9 mouse cellular contexts compared by ENCODE assay signal in the genomic region with DNA sequence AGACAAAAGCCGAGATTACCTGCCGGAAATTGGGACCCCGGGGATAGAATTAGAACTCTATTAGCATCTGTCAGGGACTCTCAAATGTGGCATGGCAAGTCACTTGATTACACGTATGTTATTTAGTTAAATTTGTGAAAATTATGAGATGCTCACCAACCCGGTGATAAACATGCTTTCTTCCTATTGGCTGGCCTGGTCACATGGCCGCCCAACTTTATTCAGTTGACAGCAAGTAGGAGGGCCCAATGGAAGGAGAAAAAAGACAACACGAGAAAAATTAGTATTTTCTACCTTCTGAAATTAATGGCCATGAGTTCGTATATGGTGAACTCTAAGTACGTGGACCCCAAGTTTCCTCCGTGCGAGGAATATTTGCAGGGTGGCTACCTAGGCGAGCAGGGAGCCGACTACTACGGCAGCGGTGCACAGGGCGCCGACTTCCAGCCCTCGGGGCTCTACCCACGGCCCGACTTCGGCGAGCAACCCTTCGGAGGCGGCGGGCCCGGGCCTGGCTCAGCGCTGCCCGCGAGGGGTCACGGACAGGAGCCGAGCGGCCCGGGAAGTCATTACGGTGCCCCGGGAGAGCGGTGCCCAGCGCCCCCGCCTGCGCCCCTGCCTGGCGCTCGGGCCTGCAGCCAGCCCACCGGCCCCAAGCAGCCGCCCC. TPM values are rescaled to one million over a fixed set of nuclear protein-coding genes. Genes with fewer than 3 reads are reported as not detected.
DNase-seq lines count a peak whose midpoint lies in the region; ATAC-seq and TF ChIP-seq lines count a peak whose summit lies in the region.
"Had no signal": no experiment of that assay in that cellular context is flagged by ENCODE, and none has a peak within 500 bp of the region (broad histone marks: within the 10 kb centered on the region; RNA-seq: fewer than 3 reads in every experiment).

No protein-coding gene starts in this region.

- no peak for TF ChIP-seq EP300 in liver, postnatal 0 days (IDR thresholded peaks at IDR 0.05; ENCODE audit: low read depth)

- DNase-seq in forebrain, postnatal 0 days: no peak
- DNase-seq in 3134 (ENCODE audit: extremely low read depth, insufficient read length, low spot score): peak; percentile 32
- DNase-seq in liver, postnatal 0 days: no peak
- no peak for DNase-seq in right cerebral cortex, adult 18-20 months
- no peak for DNase-seq in layer of hippocampus, adult 2 months (ENCODE audit: low spot score in 2 of 2)
- DNase-seq: gastrocnemius, postnatal 14 days had no signal

- H3K27ac ChIP-seq in forebrain, embryonic 12.5 days: no peak overlapping the region
- H3K27ac ChIP-seq in forebrain, postnatal 0 days (ENCODE audit: low read depth, low read length): no peak overlapping the region
- H3K27ac ChIP-seq in hindbrain, embryonic 12.5 days: peak overlapping the region; percentile 85
- no peak overlapping the region for H3K27ac ChIP-seq in liver, postnatal 0 days (ENCODE audit: low read depth)
- H3K27ac ChIP-seq in layer of hippocampus, adult 2 months: no peak overlapping the region

- WGBS in forebrain, embryonic 12.5 days: under 1% methylated on average over 43 of the region's 43 CpGs
- WGBS in forebrain, postnatal 0 days: under 1% methylated on average over 39 of the region's 43 CpGs
- under 1% methylated on average over 42 of the region's 43 CpGs for whole genome bisulfite sequencing in hindbrain, embryonic 12.5 days
- WGBS in liver, postnatal 0 days (ENCODE audit: insufficient replicate concordance): 6% methylated on average over 35 of the region's 43 CpGs

- no peak for TF ChIP-seq CTCF in forebrain, postnatal 0 days (IDR thresholded peaks at IDR 0.05; ENCODE audit: low read depth)
- no peak for TF ChIP-seq CTCF in liver, postnatal 0 days (IDR thresholded peaks at IDR 0.05; ENCODE audit: low read depth)
- no peak for TF ChIP-seq CTCF in layer of hippocampus, adult 2 months (conservative IDR thresholded peaks at IDR 0.05)

- H3K4me1 ChIP-seq in forebrain, embryonic 12.5 days: peaks cover 7% of the 10 kb centered on the region
- H3K4me1 ChIP-seq in forebrain, postnatal 0 days (ENCODE audit: insufficient read depth): no peaks in the 10 kb centered on the region
- H3K4me1 ChIP-seq in hindbrain, embryonic 12.5 days: no peaks in the 10 kb centered on the region
- no peaks in the 10 kb centered on the region for H3K4me1 ChIP-seq in liver, postnatal 0 days (ENCODE audit: insufficient read depth)

- no peaks in the 10 kb centered on the region for H3K36me3 ChIP-seq in forebrain, embryonic 12.5 days (replicated peaks)
- no peaks in the 10 kb centered on the region for H3K36me3 ChIP-seq in forebrain, postnatal 0 days (ENCODE audit: insufficient read depth)
- H3K36me3 ChIP-seq in hindbrain, embryonic 12.5 days: no peaks in the 10 kb centered on the region
- no peaks in the 10 kb centered on the region for H3K36me3 ChIP-seq in liver, postnatal 0 days (replicated peaks; ENCODE audit: insufficient read depth, low read length)

- ATAC-seq in forebrain, embryonic 12.5 days (ENCODE audit: low FRiP score): no peak
- no peak for ATAC-seq in forebrain, postnatal 0 days
- peak; percentile 62; the same call in 1 of the 2 replicates for ATAC-seq in hindbrain, embryonic 12.5 days (ENCODE audit: low FRiP score)
- ATAC-seq in liver, postnatal 0 days: no peak
- ATAC-seq in CD4-positive, CD25-positive, alpha-beta regulatory T cell, adult 4 months: no peak

- H3K9ac ChIP-seq in forebrain, embryonic 12.5 days: no peak overlapping the region
- H3K9ac ChIP-seq in forebrain, postnatal 0 days: no peak overlapping the region
- peak overlapping the region; percentile 73 for H3K9ac ChIP-seq in hindbrain, embryonic 12.5 days
- no peak overlapping the region for H3K9ac ChIP-seq in liver, postnatal 0 days (replicated peaks)

- no peaks in the 10 kb centered on the region for H3K9me3 ChIP-seq in forebrain, embryonic 12.5 days
- H3K9me3 ChIP-seq in forebrain, postnatal 0 days (ENCODE audit: low read length): no peaks in the 10 kb centered on the region
- no peaks in the 10 kb centered on the region for H3K9me3 ChIP-seq in hindbrain, embryonic 12.5 days (replicated peaks)
- H3K9me3 ChIP-seq in liver, postnatal 0 days (ENCODE audit: low read length): no peaks in the 10 kb centered on the region

- peak overlapping the region; percentile 20; the same call in 1 of the 2 replicates for H3K4me3 ChIP-seq in forebrain, embryonic 12.5 days (replicated peaks)
- H3K4me3 ChIP-seq in forebrain, postnatal 0 days (ENCODE audit: low read depth, low read length): no peak overlapping the region
- peak overlapping the region; percentile 49 for H3K4me3 ChIP-seq in hindbrain, embryonic 12.5 days
- H3K4me3 ChIP-seq in liver, postnatal 0 days (ENCODE audit: low read depth, low read length): 0 out of 2 replicates have a peak overlapping the region, but pooled peaks have one; percentile 10
- no peak overlapping the region for H3K4me3 ChIP-seq in layer of hippocampus, adult 2 months

- H3K27me3 ChIP-seq in forebrain, embryonic 12.5 days: peaks cover 98% of the 10 kb centered on the region
- peaks cover 97% of the 10 kb centered on the region for H3K27me3 ChIP-seq in forebrain, postnatal 0 days (ENCODE audit: insufficient read depth, low read length)
- peaks cover 95% of the 10 kb centered on the region for H3K27me3 ChIP-seq in hindbrain, embryonic 12.5 days
- peaks cover 95% of the 10 kb centered on the region for H3K27me3 ChIP-seq in liver, postnatal 0 days (ENCODE audit: insufficient read depth, low read length)

- peak overlapping the region; percentile 8; the same call in 1 of the 2 replicates for H3K4me2 ChIP-seq in forebrain, embryonic 12.5 days
- no peak overlapping the region for H3K4me2 ChIP-seq in forebrain, postnatal 0 days (ENCODE audit: low read depth)
- H3K4me2 ChIP-seq in hindbrain, embryonic 12.5 days (replicated peaks): peak overlapping the region; percentile 49
- H3K4me2 ChIP-seq in liver, postnatal 0 days (ENCODE audit: low read depth, low read length): 0 out of 2 replicates have a peak overlapping the region, but pooled peaks have one; percentile 2

RNA-seq across cellular contexts. Expression of a gene that starts 0.6 kb away (rescaled TPM):
- polyA plus RNA-seq in forebrain, embryonic 12.5 days (2016; fragmentation: Nextera tagmentation; extraction: Ambion mirVana): not detected in 2 replicates
- not detected in 2 replicates for total RNA-seq in forebrain, postnatal 0 days (2014; rRNA removed)
- not detected in 2 replicates for polyA plus RNA-seq in forebrain, postnatal 0 days (2015; fragmentation: Nextera tagmentation; extraction: Ambion mirVana)
- polyA plus RNA-seq in hindbrain, embryonic 12.5 days (2016; fragmentation: Nextera tagmentation; extraction: Ambion mirVana): 0.66 and 1.1 TPM in 2 replicates
- not detected in 2 replicates for polyA plus RNA-seq in liver, postnatal 0 days (2015; fragmentation: Nextera tagmentation; extraction: Ambion mirVana)
- not detected for total RNA-seq in layer of hippocampus, adult 2 months (2021)
- polyA plus RNA-seq in CD4-positive, CD25-positive, alpha-beta regulatory T cell, adult 4 months (2017; shearing (Covaris generic)): not detected

RNA-seq across cellular contexts. Expression of a gene that starts 15.4 kb away (rescaled TPM):
- not detected in 2 replicates for polyA plus RNA-seq in forebrain, embryonic 12.5 days (2016; fragmentation: Nextera tagmentation; extraction: Ambion mirVana)
- not detected in 2 replicates for total RNA-seq in forebrain, postnatal 0 days (2014; rRNA removed)
- not detected in 2 replicates for polyA plus RNA-seq in forebrain, postnatal 0 days (2015; fragmentation: Nextera tagmentation; extraction: Ambion mirVana)
- polyA plus RNA-seq in hindbrain, embryonic 12.5 days (2016; fragmentation: Nextera tagmentation; extraction: Ambion mirVana): 3.6 and 4.6 TPM in 2 replicates
- not detected in 2 replicates for polyA plus RNA-seq in liver, postnatal 0 days (2015; fragmentation: Nextera tagmentation; extraction: Ambion mirVana)
- not detected for total RNA-seq in layer of hippocampus, adult 2 months (2021)
- polyA plus RNA-seq in CD4-positive, CD25-positive, alpha-beta regulatory T cell, adult 4 months (2017; shearing (Covaris generic)): not detected

RNA-seq across cellular contexts. Expression of a gene that starts 15.4 kb away (rescaled TPM):
- not detected in 2 replicates for polyA plus RNA-seq in forebrain, embryonic 12.5 days (2016; fragmentation: Nextera tagmentation; extraction: Ambion mirVana)
- not detected in 2 replicates for total RNA-seq in forebrain, postnatal 0 days (2014; rRNA removed)
- polyA plus RNA-seq in forebrain, postnatal 0 days (2015; fragmentation: Nextera tagmentation; extraction: Ambion mirVana): not detected in 2 replicates
- polyA plus RNA-seq in hindbrain, embryonic 12.5 days (2016; fragmentation: Nextera tagmentation; extraction: Ambion mirVana): 69.6 and 83.5 TPM in 2 replicates
- polyA plus RNA-seq in liver, postnatal 0 days (2015; fragmentation: Nextera tagmentation; extraction: Ambion mirVana): not detected in 2 replicates
- total RNA-seq in layer of hippocampus, adult 2 months (2021): not detected
- polyA plus RNA-seq in CD4-positive, CD25-positive, alpha-beta regulatory T cell, adult 4 months (2017; shearing (Covaris generic)): not detected
- total RNA-seq: gastrocnemius, postnatal 14 days had no signal

RNA-seq across cellular contexts. Expression of a gene that starts 22.7 kb away (rescaled TPM):
- polyA plus RNA-seq in forebrain, embryonic 12.5 days (2016; fragmentation: Nextera tagmentation; extraction: Ambion mirVana): 0.08 TPM in 1 of 2 replicates, not detected in the other
- 0.10 TPM in 1 of 2 replicates, not detected in the other for total RNA-seq in forebrain, postnatal 0 days (2014; rRNA removed)
- polyA plus RNA-seq in forebrain, postnatal 0 days (2015; fragmentation: Nextera tagmentation; extraction: Ambion mirVana): 0.22 TPM in 1 of 2 replicates, not detected in the other
- 0.14 and 0.46 TPM in 2 replicates for polyA plus RNA-seq in hindbrain, embryonic 12.5 days (2016; fragmentation: Nextera tagmentation; extraction: Ambion mirVana)
- polyA plus RNA-seq in liver, postnatal 0 days (2015; fragmentation: Nextera tagmentation; extraction: Ambion mirVana): 0.04 TPM in 1 of 2 replicates, not detected in the other
- total RNA-seq in layer of hippocampus, adult 2 months (2021): not detected
- not detected for polyA plus RNA-seq in CD4-positive, CD25-positive, alpha-beta regulatory T cell, adult 4 months (2017; shearing (Covaris generic))

RNA-seq across cellular contexts. Expression of a gene that starts 29.6 kb away (rescaled TPM):
- not detected in 2 replicates for polyA plus RNA-seq in forebrain, embryonic 12.5 days (2016; fragmentation: Nextera tagmentation; extraction: Ambion mirVana)
- total RNA-seq in forebrain, postnatal 0 days (2014; rRNA removed): not detected in 2 replicates
- not detected in 2 replicates for polyA plus RNA-seq in forebrain, postnatal 0 days (2015; fragmentation: Nextera tagmentation; extraction: Ambion mirVana)
- 0.10 TPM in 1 of 2 replicates, not detected in the other for polyA plus RNA-seq in hindbrain, embryonic 12.5 days (2016; fragmentation: Nextera tagmentation; extraction: Ambion mirVana)
- not detected in 2 replicates for polyA plus RNA-seq in liver, postnatal 0 days (2015; fragmentation: Nextera tagmentation; extraction: Ambion mirVana)
- total RNA-seq in layer of hippocampus, adult 2 months (2021): not detected
- polyA plus RNA-seq in CD4-positive, CD25-positive, alpha-beta regulatory T cell, adult 4 months (2017; shearing (Covaris generic)): not detected

Comparison
In these comparisons a context has a peak if more than half of its experiments do, and no peak if none do; other contexts are left out.
1. H3K4me3 ChIP-seq: peak in forebrain, embryonic 12.5 days (single experiment), hindbrain, embryonic 12.5 days (single experiment) and liver, postnatal 0 days (single experiment); none in forebrain, postnatal 0 days (single experiment) and layer of hippocampus, adult 2 months (single experiment).
2. RNA of a gene that starts 15.4 kb away (polyA plus RNA-seq): 69.6 to 83.5 TPM in hindbrain, embryonic 12.5 days; not detected in forebrain, embryonic 12.5 days, not detected in forebrain, postnatal 0 days, not detected in liver, postnatal 0 days and not detected in CD4-positive, CD25-positive, alpha-beta regulatory T cell, adult 4 months; every median in the first group is over 10 times any median in the second.